Mouse (Mus musculus): ENCODE results near the gene Sema3d. TPM values are rescaled to one million over a fixed set of nuclear protein-coding genes. Genes with fewer than 3 reads are reported as not detected.
A peak's percentile ranks its signal among the peaks of the same experiment; 100 is the strongest.

Gene Sema3d
- polyA plus RNA-seq, 2 experiments, result 13.1 to 30.1 TPM

DNA sequence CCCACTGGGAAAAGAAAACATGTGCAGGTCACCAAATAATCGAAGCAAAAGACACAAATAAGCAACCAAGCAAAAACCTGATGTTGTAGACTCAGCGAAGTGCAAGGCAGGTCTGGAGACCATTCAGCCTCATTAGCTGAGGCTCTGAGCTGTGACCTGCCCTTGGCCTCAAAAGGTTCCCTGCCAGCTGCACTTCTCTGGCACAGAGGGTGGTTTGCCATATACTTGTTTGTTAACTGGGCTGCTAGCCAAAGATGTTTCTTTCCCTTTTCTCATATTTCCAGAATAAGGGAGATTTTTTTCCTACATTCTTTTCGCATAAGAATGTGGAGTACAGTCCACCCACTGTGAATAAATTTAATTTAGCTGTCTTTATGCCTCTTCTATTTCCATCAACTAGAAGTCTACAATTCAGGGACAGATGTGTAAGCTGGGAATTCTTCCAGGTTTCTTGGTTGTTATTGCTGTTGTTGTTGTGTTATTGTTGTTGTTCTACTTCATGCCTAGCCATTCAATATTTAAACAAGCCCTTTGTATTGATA is 200.2 kb downstream of the Sema3d start:
- Histone ChIP-seq H3K9me3 (ENCODE audit: control insufficient read depth, low read length) (no peaks in the 10 kb centered on the region), H3K4me1 (ENCODE audit: control insufficient read depth, insufficient read depth, low read length) (no peaks in the 10 kb centered on the region), H3K4me2 (replicated peaks; ENCODE audit: low read depth, low read length, severe bottlenecking) (no peak overlapping the region), H3K36me3 (ENCODE audit: control insufficient read depth, insufficient read depth, low read length) (0 out of 2 replicates have a peak, but pooled peaks cover 6% of the 10 kb centered on the region), H3K9ac (ENCODE audit: low read depth, low read length, severe bottlenecking) (no peak overlapping the region), H3K27ac (replicated peaks; ENCODE audit: low read depth, low read length) (no peak overlapping the region), H3K27me3 (ENCODE audit: control insufficient read depth, insufficient read depth, low read length) (no peaks in the 10 kb centered on the region), H3K4me3 (replicated peaks; ENCODE audit: low read length) (no peak overlapping the region)
- peak; percentile 61 for DNase-seq (ENCODE audit: low spot score)
- no peak for TF ChIP-seq POLR2A (IDR thresholded peaks at IDR 0.05; ENCODE audit: borderline replicate concordance, extremely low read depth, insufficient read depth, insufficient read length)
- WGBS, result 36% methylated on average over 3 of the region's 3 CpGs
- peak; percentile 44; the same call in 1 of the 2 replicates for ATAC-seq (ENCODE audit: low FRiP score, low read depth)

DNA sequence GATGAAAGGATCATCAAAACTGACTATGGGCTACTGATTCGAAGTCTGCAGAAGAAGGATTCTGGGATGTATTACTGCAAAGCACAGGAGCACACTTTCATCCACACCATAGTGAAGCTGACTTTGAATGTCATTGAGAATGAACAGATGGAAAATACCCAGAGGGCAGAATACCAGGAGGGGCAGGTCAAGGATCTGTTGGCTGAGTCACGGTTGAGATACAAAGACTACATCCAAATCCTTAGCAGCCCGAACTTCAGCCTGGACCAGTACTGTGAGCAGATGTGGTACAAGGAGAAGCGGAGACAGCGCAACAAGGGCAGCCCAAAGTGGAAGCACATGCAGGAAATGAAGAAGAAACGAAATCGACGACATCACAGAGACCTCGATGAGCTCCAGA is 201.7 kb downstream of the Sema3d start:
- Histone ChIP-seq H3K36me3 (ENCODE audit: control insufficient read depth, insufficient read depth, low read length) (0 out of 2 replicates have a peak, but pooled peaks cover 6% of the 10 kb centered on the region), H3K27ac (replicated peaks; ENCODE audit: low read depth, low read length) (no peak overlapping the region), H3K27me3 (ENCODE audit: control insufficient read depth, insufficient read depth, low read length) (no peaks in the 10 kb centered on the region), H3K9ac (ENCODE audit: low read depth, low read length, severe bottlenecking) (no peak overlapping the region), H3K4me2 (replicated peaks; ENCODE audit: low read depth, low read length, severe bottlenecking) (no peak overlapping the region), H3K9me3 (ENCODE audit: control insufficient read depth, low read length) (no peaks in the 10 kb centered on the region), H3K4me1 (ENCODE audit: control insufficient read depth, insufficient read depth, low read length) (no peaks in the 10 kb centered on the region), H3K4me3 (replicated peaks; ENCODE audit: low read length) (no peak overlapping the region)
- 83% methylated on average over 9 of the region's 9 CpGs for WGBS
- TF ChIP-seq POLR2A (IDR thresholded peaks at IDR 0.05; ENCODE audit: borderline replicate concordance, extremely low read depth, insufficient read depth, insufficient read length), result no peak
- no peak for DNase-seq (ENCODE audit: low spot score)
- ATAC-seq (ENCODE audit: low FRiP score, low read depth), result no peak

- Histone ChIP-seq H3K36me3 (ENCODE audit: control insufficient read depth, insufficient read depth, low read length) (no peaks in the 10 kb centered on the region), H3K27me3 (ENCODE audit: control insufficient read depth, insufficient read depth, low read length) (no peaks in the 10 kb centered on the region), H3K4me3 (replicated peaks; ENCODE audit: low read length) (no peak overlapping the region), H3K27ac (replicated peaks; ENCODE audit: low read depth, low read length) (no peak overlapping the region), H3K4me1 (ENCODE audit: control insufficient read depth, insufficient read depth, low read length) (peaks cover 11% of the 10 kb centered on the region; the same call in 1 of the 2 replicates), H3K9ac (ENCODE audit: low read depth, low read length, severe bottlenecking) (no peak overlapping the region), H3K9me3 (ENCODE audit: control insufficient read depth, low read length) (no peaks in the 10 kb centered on the region), H3K4me2 (replicated peaks; ENCODE audit: low read depth, low read length, severe bottlenecking) (no peak overlapping the region)
- TF ChIP-seq POLR2A (IDR thresholded peaks at IDR 0.05; ENCODE audit: borderline replicate concordance, extremely low read depth, insufficient read depth, insufficient read length), result no peak
- DNase-seq (ENCODE audit: low spot score), result no peak
- no peak for ATAC-seq (ENCODE audit: low FRiP score, low read depth)
- WGBS, result 43% methylated on average over 8 of the region's 8 CpGs
These were observed 251.2 kb downstream of the Sema3d start for GRCm38 (mm10) chr5:12634227-12634980.

GRCm38 (mm10) chr5:12637763-12638468 is 254.7 kb downstream of the Sema3d start:
- TF ChIP-seq POLR2A (IDR thresholded peaks at IDR 0.05; ENCODE audit: borderline replicate concordance, extremely low read depth, insufficient read depth, insufficient read length), result no peak
- Histone ChIP-seq H3K9ac (ENCODE audit: low read depth, low read length, severe bottlenecking) (no peak overlapping the region), H3K9me3 (ENCODE audit: control insufficient read depth, low read length) (no peaks in the 10 kb centered on the region), H3K4me1 (ENCODE audit: control insufficient read depth, insufficient read depth, low read length) (peaks cover 11% of the 10 kb centered on the region; the same call in 1 of the 2 replicates), H3K4me2 (replicated peaks; ENCODE audit: low read depth, low read length, severe bottlenecking) (no peak overlapping the region), H3K27me3 (ENCODE audit: control insufficient read depth, insufficient read depth, low read length) (no peaks in the 10 kb centered on the region), H3K4me3 (replicated peaks; ENCODE audit: low read length) (no peak overlapping the region), H3K36me3 (ENCODE audit: control insufficient read depth, insufficient read depth, low read length) (no peaks in the 10 kb centered on the region), H3K27ac (replicated peaks; ENCODE audit: low read depth, low read length) (no peak overlapping the region)
- peak; percentile 84 for ATAC-seq (ENCODE audit: low FRiP score, low read depth)
- DNase-seq (ENCODE audit: low spot score), result peak; percentile 28
- 35% methylated on average over 7 of the region's 7 CpGs for WGBS
